Comparison of ENCODE assay signal across 11 mouse cellular contexts in the genomic region with DNA sequence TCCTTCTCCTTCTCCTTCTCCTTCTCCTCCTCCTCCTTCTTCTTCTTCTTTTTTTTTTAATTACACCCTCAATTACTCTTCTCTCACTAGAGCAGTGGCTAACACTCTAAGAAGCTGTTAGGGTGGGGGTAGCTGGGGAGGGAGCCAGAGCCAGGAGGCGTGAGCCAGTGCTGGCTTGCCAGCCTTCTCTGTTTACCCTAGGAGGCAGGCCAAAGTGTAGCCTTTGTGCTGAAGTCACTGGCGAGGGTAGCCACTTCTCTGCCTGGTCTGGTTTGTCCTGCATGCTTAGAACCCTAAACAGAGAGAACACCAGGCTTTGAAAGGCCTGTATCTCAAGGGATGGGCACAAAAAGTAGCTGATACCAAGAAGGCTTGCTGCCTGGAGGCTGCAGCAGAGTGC. TPM values are rescaled to one million over a fixed set of nuclear protein-coding genes. Genes with fewer than 3 reads are reported as not detected.
DNase-seq lines count a peak whose midpoint lies in the region; ATAC-seq and TF ChIP-seq lines count a peak whose summit lies in the region.
"Had no signal": no experiment of that assay in that cellular context is flagged by ENCODE, and none has a peak within 500 bp of the region (broad histone marks: within the 10 kb centered on the region; RNA-seq: fewer than 3 reads in every experiment).

No protein-coding gene starts in this region.

- ATAC-seq in hindbrain, postnatal 0 days: no peak; the same call in 1 of the 2 replicates
- ATAC-seq in cerebellum, adult (ENCODE audit: insufficient number of reproducible peaks, low FRiP score, low TSS enrichment): no peak

- intact Hi-C loops in heart, postnatal 36 days (cut with DNase I): no loop called here
- intact Hi-C loops in left cerebral cortex, postnatal 14 days (cut with DNase I): no loop called here

- no peaks in the 10 kb centered on the region for H3K36me3 ChIP-seq in hindbrain, postnatal 0 days (ENCODE audit: insufficient read depth, low read length)
- H3K36me3 ChIP-seq in hindbrain, embryonic 10.5 days: no peaks in the 10 kb centered on the region
- no peaks in the 10 kb centered on the region for H3K36me3 ChIP-seq in embryonic facial prominence, embryonic 10.5 days (replicated peaks)

- TF ChIP-seq CTCF in hindbrain, postnatal 0 days (IDR thresholded peaks at IDR 0.05; ENCODE audit: low read depth): no peak

- H3K9me3 ChIP-seq in hindbrain, postnatal 0 days (ENCODE audit: low read length): no peaks in the 10 kb centered on the region
- H3K9me3 ChIP-seq in hindbrain, embryonic 10.5 days: no peaks in the 10 kb centered on the region
- no peaks in the 10 kb centered on the region for H3K9me3 ChIP-seq in embryonic facial prominence, embryonic 10.5 days

- WGBS in hindbrain, postnatal 0 days: 33% methylated on average over 2 of the region's 2 CpGs
- WGBS in hindbrain, embryonic 10.5 days: 29% methylated on average over 2 of the region's 2 CpGs
- 34% methylated on average over 2 of the region's 2 CpGs for WGBS in embryonic facial prominence, embryonic 10.5 days

- no peak overlapping the region for H3K9ac ChIP-seq in hindbrain, postnatal 0 days (replicated peaks; ENCODE audit: low read length)

- no peak overlapping the region for H3K4me3 ChIP-seq in hindbrain, postnatal 0 days (ENCODE audit: low read length)
- H3K4me3 ChIP-seq in hindbrain, embryonic 10.5 days: no peak overlapping the region
- no peak overlapping the region for H3K4me3 ChIP-seq in embryonic facial prominence, embryonic 10.5 days

- H3K27me3 ChIP-seq in hindbrain, postnatal 0 days (ENCODE audit: insufficient read depth, low read length): no peaks in the 10 kb centered on the region
- H3K27me3 ChIP-seq in hindbrain, embryonic 10.5 days (ENCODE audit: insufficient read depth, poor library complexity, severe bottlenecking): no peaks in the 10 kb centered on the region
- H3K27me3 ChIP-seq in embryonic facial prominence, embryonic 10.5 days (replicated peaks; ENCODE audit: low read depth, poor library complexity, severe bottlenecking): no peaks in the 10 kb centered on the region
- H3K27me3 ChIP-seq: Patski had no signal

- H3K4me1 ChIP-seq in hindbrain, postnatal 0 days (ENCODE audit: insufficient read depth, low read length): no peaks in the 10 kb centered on the region
- H3K4me1 ChIP-seq in hindbrain, embryonic 10.5 days (replicated peaks): peaks cover 3% of the 10 kb centered on the region; the same call in 1 of the 2 replicates
- H3K4me1 ChIP-seq in embryonic facial prominence, embryonic 10.5 days: peaks cover 14% of the 10 kb centered on the region; the same call in 1 of the 2 replicates

- peak; percentile 47 for DNase-seq in hindbrain, postnatal 0 days (ENCODE audit: low spot score)
- no peak for DNase-seq in hindbrain, embryonic 10.5 days (ENCODE audit: low spot score)
- DNase-seq in embryonic facial prominence, embryonic 10.5 days (ENCODE audit: low spot score): no peak
- peak; percentile 17 to 29 for DNase-seq in heart, postnatal 36 days
- peak; percentile 42 to 72 for DNase-seq in lung, postnatal 4 days
- DNase-seq in left cerebral cortex, postnatal 14 days (ENCODE audit: low spot score in 2 of 2): no peak
- DNase-seq: cerebellum, adult 9-11 months; layer of hippocampus, postnatal 36 days; right cerebral cortex, postnatal 25 days had no signal

- no peak overlapping the region for H3K27ac ChIP-seq in hindbrain, postnatal 0 days
- H3K27ac ChIP-seq in hindbrain, embryonic 10.5 days: no peak overlapping the region
- H3K27ac ChIP-seq in embryonic facial prominence, embryonic 10.5 days (replicated peaks): 0 out of 2 replicates have a peak overlapping the region, but pooled peaks have one; percentile 40

- no peak overlapping the region for H3K4me2 ChIP-seq in hindbrain, postnatal 0 days (ENCODE audit: low read depth, low read length)

RNA-seq across cellular contexts. Expression of a gene that starts 19.7 kb away (rescaled TPM):
- total RNA-seq in hindbrain, postnatal 0 days (2014; rRNA removed): 2.7 and 2.8 TPM in 2 replicates
- polyA plus RNA-seq in hindbrain, postnatal 0 days (2015; fragmentation: Nextera tagmentation; extraction: Ambion mirVana): 0.28 and 0.38 TPM in 2 replicates
- 0.37 and 0.62 TPM in 2 replicates for polyA plus RNA-seq in hindbrain, embryonic 10.5 days (2016; fragmentation: Nextera tagmentation; extraction: Ambion mirVana)
- polyA plus RNA-seq in embryonic facial prominence, embryonic 10.5 days (2016; fragmentation: Nextera tagmentation; extraction: Ambion mirVana): 1.8 and 2.0 TPM in 2 replicates
- 1 to 10 TPM; 4.5 TPM for total RNA-seq in heart, postnatal 36 days (2021)
- 1 to 10 TPM in 1 of 2 experiments, under 1 TPM in 1; 0.57 to 1.5 TPM for total RNA-seq in left cerebral cortex, postnatal 14 days (2021)

Comparison
In these comparisons a context has a peak if more than half of its experiments do, and no peak if none do; other contexts are left out.
1. DNase-seq: peak in hindbrain, postnatal 0 days (single experiment), heart, postnatal 36 days (2 of 2) and lung, postnatal 4 days (2 of 2); none in hindbrain, embryonic 10.5 days (single experiment), embryonic facial prominence, embryonic 10.5 days (single experiment) and left cerebral cortex, postnatal 14 days (0 of 2).